Mouse (Mus musculus) sigmoid colon, adult 10 weeks (tissue): Measurements from ENCODE around the gene Zbtb34. TPM values are rescaled to one million over a fixed set of nuclear protein-coding genes. Genes with fewer than 3 reads are reported as not detected.

Experiments used
- polyA plus RNA-seq: library from polyadenylated mRNA; stranded (reverse); fragments of 350-450 nt; fragmentation: Illumina TruSeq; extraction: RNeasy Lipid Tissue Mini Kit (QIAGEN cat#74804); gene quantifications from one replicate; pipeline ENCODE4 v1.2.3, GENCODE M21; 2014; ENCODE audit warnings: low read depth, low replicate concordance

Zbtb34 gene
- 8.0 TPM for polyA plus RNA-seq

DNA sequence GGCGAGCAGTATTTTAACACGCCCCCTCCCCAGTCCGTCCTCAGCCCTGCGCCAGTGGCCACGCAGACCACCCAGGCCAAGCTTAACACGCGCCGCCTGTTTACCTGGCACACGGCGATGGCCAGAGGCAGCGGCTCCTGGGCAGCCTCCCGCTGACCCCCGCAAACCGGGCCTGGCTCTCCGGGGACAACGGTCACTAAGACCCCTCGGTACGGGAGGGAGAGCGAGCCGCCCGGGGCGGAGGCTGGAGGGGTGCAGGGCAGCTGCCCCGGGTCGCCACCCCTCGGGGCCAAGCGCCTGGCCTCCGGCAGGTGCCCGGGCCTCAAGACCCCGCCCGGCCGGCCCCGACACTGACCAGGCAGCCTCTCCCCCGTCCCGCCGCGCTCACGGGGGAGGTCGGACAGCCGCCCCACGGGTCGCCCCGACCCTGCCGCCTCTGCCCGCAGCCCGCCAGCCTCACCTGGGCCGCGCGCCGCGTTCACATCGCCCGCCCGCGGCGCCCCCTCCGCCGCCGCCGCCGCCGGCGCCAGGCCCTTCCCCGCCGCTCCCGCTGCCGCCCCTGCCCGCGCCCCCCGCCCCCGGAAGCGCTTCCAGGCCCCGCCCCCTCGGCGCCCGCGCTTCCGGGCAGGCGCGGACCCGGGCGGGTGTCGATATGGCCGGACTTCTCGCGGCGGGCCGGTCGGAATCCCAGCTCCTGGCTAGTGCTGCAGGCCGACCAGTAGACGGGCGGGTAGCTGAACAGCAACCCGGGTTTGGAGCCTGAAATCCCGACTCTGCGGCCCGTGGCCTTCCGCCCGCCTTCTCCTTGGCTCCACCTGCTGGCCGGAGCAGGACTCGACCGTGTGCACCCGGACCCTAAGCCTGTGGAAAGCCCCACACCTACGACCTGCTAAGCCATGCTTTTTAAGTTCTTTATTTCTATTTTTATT, at the start of gene Zbtb34:
Gene Zbtb34 (minus strand): TSS at position 554 of the 929 bp plus-strand sequence.

DNA sequence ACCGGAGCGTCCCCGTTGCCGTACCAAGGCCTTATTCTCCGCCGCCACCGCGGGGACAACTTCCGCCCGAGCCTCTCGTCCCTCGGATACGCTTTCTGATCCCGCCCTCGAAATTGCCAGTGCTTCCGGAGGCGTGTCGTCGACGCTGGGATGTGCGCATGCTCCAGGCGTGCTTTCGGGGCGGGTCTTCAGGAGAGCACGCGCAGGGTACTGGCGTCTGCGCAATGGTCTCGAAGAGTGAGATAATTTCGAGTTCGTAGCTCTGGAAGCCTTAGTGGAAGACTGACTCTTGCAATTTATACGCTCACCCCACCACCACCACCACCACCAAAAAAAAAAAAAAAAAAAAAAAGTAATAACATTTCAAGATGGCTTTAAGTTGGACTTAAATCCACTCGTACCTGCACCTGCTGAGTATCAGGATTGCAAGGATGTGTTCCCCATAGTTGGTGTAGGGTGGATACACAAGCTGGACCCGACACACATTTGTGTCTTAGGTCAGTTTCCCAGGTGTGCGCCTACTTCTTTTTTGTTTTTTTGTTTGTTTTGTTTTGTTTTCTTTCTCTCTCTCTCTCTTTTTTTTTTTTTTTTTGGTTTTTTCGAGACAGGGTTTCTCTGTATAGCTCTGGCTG, 37.5 kb upstream of the Zbtb34 start, which contains the start of gene Zbtb43:
Gene Zbtb43 (minus strand): TSS at position 94 of the 632 bp plus-strand sequence.

DNA sequence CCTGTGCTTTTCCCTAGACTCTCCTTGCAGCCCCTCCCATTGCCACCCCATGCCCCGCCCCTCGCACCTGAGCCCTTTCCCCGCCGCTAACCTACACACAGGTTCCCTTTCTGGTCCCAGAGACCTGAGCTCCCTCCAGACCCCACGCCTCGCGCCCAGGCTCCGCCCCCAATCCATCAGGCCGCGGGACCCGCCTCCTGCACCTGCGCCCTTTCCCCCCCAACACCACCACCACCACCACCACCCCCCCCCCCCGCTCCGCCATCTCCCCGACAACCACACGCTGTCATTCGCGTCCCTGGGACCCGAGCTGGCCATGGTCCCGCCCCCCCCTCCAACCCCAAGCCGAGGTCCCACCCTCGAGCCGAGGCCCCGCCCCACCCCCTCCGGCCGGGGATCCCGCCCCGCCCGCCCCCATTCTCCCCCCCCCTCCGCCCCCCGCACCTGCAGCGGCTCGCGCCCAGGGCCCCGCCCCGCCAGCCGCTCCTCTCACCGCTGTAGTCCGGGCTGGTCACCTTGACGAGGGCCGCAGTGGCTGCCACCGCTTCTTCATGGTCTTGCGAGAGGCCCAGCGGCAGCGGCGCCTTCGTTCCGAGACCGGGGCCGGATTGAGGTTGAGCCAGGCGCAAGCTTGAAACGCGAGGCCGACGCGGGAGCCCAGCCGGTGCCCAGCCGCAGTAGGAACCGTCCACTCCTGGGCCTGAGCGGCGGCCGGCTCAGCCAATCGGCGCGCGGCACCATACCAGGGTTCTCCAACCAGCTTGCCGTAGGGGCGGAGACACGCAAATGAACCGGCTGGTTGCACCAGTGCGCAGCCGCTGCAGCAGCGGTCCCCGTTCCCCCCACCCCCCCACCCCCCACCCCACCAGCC, 60.1 kb downstream of the Zbtb34 start, which contains the start of gene Ralgps1:
Gene Ralgps1 (minus strand): TSS at position 710 of the 871 bp plus-strand sequence.

Other genes with a start within 250 kb of the Zbtb34 start
- 11.2 TPM for gene Angptl2, start 215.3 kb downstream of the Zbtb34 start, polyA plus RNA-seq
- gene Ralgps1, start 59.8 kb downstream of the Zbtb34 start, polyA plus RNA-seq, result 12.6 TPM
- 34.9 TPM for gene Zbtb43, start 37.2 kb upstream of the Zbtb34 start, polyA plus RNA-seq
- gene Lmx1b, start 209.2 kb upstream of the Zbtb34 start, polyA plus RNA-seq, result not detected